Mouse (Mus musculus): ENCODE measurements at regions not wholly inside any gene's neighbourhood (a gene's known extent, or its start where the extent isn't known, plus 50 kb on each side); places are given as distances from the start of the nearest gene placed in this dataset.
A peak's percentile ranks its signal among the peaks of the same experiment; 100 is the strongest.

DNA sequence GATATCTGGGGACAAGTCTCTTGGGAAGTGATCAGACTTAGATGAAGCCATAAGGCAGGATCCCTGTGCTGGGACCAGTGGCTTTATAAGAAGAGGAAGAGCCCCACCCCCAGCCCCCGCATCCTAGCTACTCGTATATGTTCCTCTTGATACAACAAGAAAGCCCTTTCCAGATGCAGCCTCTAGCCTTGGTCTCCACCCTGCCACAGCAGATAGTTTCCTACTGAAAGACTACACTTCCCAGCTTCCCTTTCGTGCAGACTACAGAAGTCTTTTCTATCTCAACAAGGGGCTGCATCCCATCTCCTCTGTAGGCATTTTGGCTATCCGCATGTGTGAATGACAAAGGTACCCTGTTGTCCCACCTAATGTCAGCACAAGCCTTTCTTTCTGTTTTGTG lies 119.8 kb upstream of the Klf3 start:
- Histone ChIP-seq H3K4me1 (replicated peaks; ENCODE audit: control insufficient read depth, insufficient read depth, low read length) (peaks cover 42% of the 10 kb centered on the region), H3K36me3 (ENCODE audit: control insufficient read depth, insufficient read depth, low read length) (no peaks in the 10 kb centered on the region), H3K4me3 (ENCODE audit: control insufficient read depth, insufficient read depth, low read length) (no peak overlapping the region), H3K27me3 (ENCODE audit: control insufficient read depth, insufficient read depth, low read length) (no peaks in the 10 kb centered on the region), H3K27ac (ENCODE audit: control insufficient read depth, insufficient read depth, low read length) (no peak overlapping the region)
- TF ChIP-seq CTCF (IDR thresholded peaks at IDR 0.05; ENCODE audit: borderline replicate concordance, control insufficient read depth, extremely low read depth, insufficient read depth, low read length, poor library complexity) (no peak), POLR2A (IDR thresholded peaks at IDR 0.05; ENCODE audit: control insufficient read depth, extremely low read depth, insufficient read depth, low read length, poor library complexity) (no peak)
- WGBS, result 86% methylated on average over 4 of the region's 4 CpGs
- DNase-seq, result no peak

DNA sequence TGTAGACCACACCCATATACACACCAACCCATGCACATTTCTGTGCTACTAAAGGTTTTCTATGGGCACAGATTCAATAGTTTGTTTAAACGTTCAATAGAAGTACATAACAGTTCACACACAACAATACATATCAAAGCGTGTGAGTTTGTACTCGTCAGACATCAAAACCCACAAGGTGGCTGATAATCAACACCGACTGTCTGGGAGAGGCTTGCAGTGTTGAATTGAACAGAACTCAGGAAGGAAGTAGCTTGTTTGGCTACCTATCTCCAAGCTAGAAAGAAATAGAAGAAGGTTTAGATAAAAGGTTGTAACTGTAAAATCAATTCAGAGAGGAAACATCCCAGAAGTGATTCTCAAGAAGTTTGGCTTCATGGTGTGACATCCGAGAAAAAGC lies 118.9 kb upstream of the Klf3 start:
- 27% methylated on average over 5 of the region's 5 CpGs for WGBS
- Histone ChIP-seq H3K27ac (ENCODE audit: control insufficient read depth, insufficient read depth, low read length) (peak overlapping the region; percentile 48), H3K27me3 (ENCODE audit: control insufficient read depth, insufficient read depth, low read length) (no peaks in the 10 kb centered on the region), H3K4me1 (replicated peaks; ENCODE audit: control insufficient read depth, insufficient read depth, low read length) (peaks cover 37% of the 10 kb centered on the region), H3K4me3 (ENCODE audit: control insufficient read depth, insufficient read depth, low read length) (no peak overlapping the region), H3K36me3 (ENCODE audit: control insufficient read depth, insufficient read depth, low read length) (no peaks in the 10 kb centered on the region)
- no peak for DNase-seq
- TF ChIP-seq POLR2A (IDR thresholded peaks at IDR 0.05; ENCODE audit: control insufficient read depth, extremely low read depth, insufficient read depth, low read length, poor library complexity) (no peak), CTCF (IDR thresholded peaks at IDR 0.05; ENCODE audit: borderline replicate concordance, control insufficient read depth, extremely low read depth, insufficient read depth, low read length, poor library complexity) (no peak)

DNA sequence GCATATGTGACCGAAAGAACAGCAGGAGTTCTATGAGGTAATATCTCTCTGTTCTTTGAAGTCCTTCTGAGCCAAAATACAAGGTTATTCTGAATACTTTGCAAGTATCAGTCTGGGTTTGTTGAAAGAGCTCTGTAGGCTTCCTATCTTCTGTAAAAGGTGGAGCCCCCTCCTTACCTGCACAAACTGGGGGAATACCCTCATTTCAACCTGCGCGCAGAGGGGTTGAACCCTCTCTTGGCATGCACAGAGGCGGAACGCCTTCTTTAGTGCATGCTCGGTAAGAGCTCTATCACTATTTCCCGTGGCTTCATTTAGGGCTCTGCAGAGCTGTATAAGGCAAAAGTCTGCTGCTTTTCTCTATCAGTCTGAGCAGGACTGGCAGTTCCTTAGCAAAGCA lies 113.0 kb upstream of the Klf3 start:
- Histone ChIP-seq H3K4me3 (ENCODE audit: control insufficient read depth, insufficient read depth, low read length) (no peak overlapping the region), H3K4me1 (replicated peaks; ENCODE audit: control insufficient read depth, insufficient read depth, low read length) (0 out of 2 replicates have a peak, but pooled peaks cover 2% of the 10 kb centered on the region), H3K27me3 (ENCODE audit: control insufficient read depth, insufficient read depth, low read length) (no peaks in the 10 kb centered on the region), H3K36me3 (ENCODE audit: control insufficient read depth, insufficient read depth, low read length) (no peaks in the 10 kb centered on the region), H3K27ac (ENCODE audit: control insufficient read depth, insufficient read depth, low read length) (no peak overlapping the region)
- no peak for DNase-seq
- 93% methylated on average over 7 of the region's 7 CpGs for WGBS
- TF ChIP-seq CTCF (IDR thresholded peaks at IDR 0.05; ENCODE audit: borderline replicate concordance, control insufficient read depth, extremely low read depth, insufficient read depth, low read length, poor library complexity), result no peak
- TF ChIP-seq POLR2A (IDR thresholded peaks at IDR 0.05; ENCODE audit: control insufficient read depth, extremely low read depth, insufficient read depth, low read length, poor library complexity), result no peak

DNA sequence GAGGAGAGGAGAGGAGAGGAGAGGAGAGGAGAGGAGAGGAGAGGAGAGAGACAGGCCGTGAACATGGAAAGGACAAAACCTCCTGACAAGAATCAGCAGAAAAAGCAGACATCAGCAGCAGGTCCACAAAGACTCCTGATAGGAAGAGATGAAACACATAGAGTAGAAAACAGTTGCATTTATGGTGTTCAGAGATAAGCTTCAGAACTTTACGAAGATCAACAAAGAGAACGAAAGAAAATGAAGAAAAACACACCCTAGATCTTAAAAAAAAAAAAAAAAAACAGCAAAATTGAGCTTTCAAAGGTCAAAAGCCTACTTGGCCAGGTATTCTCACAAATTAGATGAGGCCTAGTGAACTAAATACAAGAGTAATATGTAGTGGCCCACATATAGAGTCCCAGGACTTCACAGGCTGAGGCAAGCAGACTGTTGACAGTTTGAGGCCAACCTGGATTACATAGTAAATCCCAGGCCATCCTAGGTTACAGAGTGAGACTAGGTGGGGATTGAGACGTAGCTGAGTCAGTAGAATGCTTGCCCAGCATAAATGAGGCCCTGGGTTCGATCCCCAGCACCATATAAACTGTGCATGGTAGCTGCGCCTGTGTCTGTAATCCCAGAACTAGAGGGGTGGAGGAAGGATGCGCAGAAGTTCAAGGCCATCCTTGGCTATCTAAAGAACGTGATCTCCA lies 111.6 kb upstream of the Klf3 start:
- no peaks in the 10 kb centered on the region for H3K36me3 ChIP-seq (ENCODE audit: control insufficient read depth, insufficient read depth, low read length)
- no peak for DNase-seq
- no peak overlapping the region for H3K4me3 ChIP-seq (ENCODE audit: control insufficient read depth, insufficient read depth, low read length)
- H3K27me3 ChIP-seq (ENCODE audit: control insufficient read depth, insufficient read depth, low read length), result no peaks in the 10 kb centered on the region
- 93% methylated on average over 8 of the region's 8 CpGs for WGBS
- no peaks in the 10 kb centered on the region for H3K4me1 ChIP-seq (replicated peaks; ENCODE audit: control insufficient read depth, insufficient read depth, low read length)
- no peak overlapping the region for H3K27ac ChIP-seq (ENCODE audit: control insufficient read depth, insufficient read depth, low read length)
- no peak for TF ChIP-seq POLR2A (IDR thresholded peaks at IDR 0.05; ENCODE audit: control insufficient read depth, extremely low read depth, insufficient read depth, low read length, poor library complexity)
- TF ChIP-seq CTCF (IDR thresholded peaks at IDR 0.05; ENCODE audit: borderline replicate concordance, control insufficient read depth, extremely low read depth, insufficient read depth, low read length, poor library complexity), result no peak

DNA sequence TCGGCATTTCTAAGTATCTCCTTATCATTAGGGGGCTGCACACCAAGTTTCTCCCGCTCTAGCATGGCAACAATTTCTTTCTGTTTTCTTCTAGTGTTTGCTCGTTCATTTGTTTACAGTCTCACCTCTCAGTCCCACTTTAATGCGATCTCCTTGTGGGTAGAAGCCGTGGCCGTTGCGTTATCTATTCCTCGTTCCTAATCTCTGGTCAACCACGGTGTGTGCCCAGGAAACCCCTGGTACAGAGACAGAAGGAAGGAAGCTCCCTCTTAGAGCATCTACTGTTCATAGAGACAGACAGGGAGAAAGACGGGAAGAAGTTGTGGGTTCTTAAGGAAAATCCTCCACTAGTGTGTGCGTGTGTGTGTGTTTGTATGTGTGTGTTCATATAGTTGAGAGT lies 110.9 kb upstream of the Klf3 start:
- H3K4me3 ChIP-seq (ENCODE audit: control insufficient read depth, insufficient read depth, low read length), result no peak overlapping the region
- DNase-seq, result no peak
- no peaks in the 10 kb centered on the region for H3K36me3 ChIP-seq (ENCODE audit: control insufficient read depth, insufficient read depth, low read length)
- 67% methylated on average over 11 of the region's 11 CpGs for whole genome bisulfite sequencing
- no peaks in the 10 kb centered on the region for H3K4me1 ChIP-seq (replicated peaks; ENCODE audit: control insufficient read depth, insufficient read depth, low read length)
- no peak overlapping the region for H3K27ac ChIP-seq (ENCODE audit: control insufficient read depth, insufficient read depth, low read length)
- no peaks in the 10 kb centered on the region for H3K27me3 ChIP-seq (ENCODE audit: control insufficient read depth, insufficient read depth, low read length)
- TF ChIP-seq POLR2A (IDR thresholded peaks at IDR 0.05; ENCODE audit: control insufficient read depth, extremely low read depth, insufficient read depth, low read length, poor library complexity) (no peak), CTCF (IDR thresholded peaks at IDR 0.05; ENCODE audit: borderline replicate concordance, control insufficient read depth, extremely low read depth, insufficient read depth, low read length, poor library complexity) (no peak)

DNA sequence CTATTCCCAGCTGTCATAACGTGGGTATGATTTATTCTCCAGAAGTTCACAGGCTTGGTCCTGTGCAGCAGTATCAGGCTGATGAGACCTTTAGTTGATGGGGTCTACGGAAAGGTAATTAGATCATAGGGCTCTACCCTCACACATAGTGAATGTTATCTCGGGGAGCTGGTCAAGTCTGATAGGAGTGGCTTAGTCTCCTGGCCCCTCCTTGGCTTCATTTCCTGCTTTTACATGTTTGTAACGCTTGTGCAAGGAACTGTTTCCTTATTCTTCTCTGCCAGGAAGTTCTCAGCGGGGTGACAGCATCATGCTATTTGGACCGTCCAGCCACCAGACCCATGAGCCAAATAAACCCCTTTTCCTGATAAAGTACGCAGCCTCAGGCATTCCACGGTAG lies 109.6 kb upstream of the Klf3 start:
- 88% methylated on average over 8 of the region's 8 CpGs for WGBS
- no peaks in the 10 kb centered on the region for H3K36me3 ChIP-seq (ENCODE audit: control insufficient read depth, insufficient read depth, low read length)
- no peak overlapping the region for H3K4me3 ChIP-seq (ENCODE audit: control insufficient read depth, insufficient read depth, low read length)
- H3K27ac ChIP-seq (ENCODE audit: control insufficient read depth, insufficient read depth, low read length), result no peak overlapping the region
- peaks cover 3% of the 10 kb centered on the region for H3K4me1 ChIP-seq (replicated peaks; ENCODE audit: control insufficient read depth, insufficient read depth, low read length)
- H3K27me3 ChIP-seq (ENCODE audit: control insufficient read depth, insufficient read depth, low read length), result no peaks in the 10 kb centered on the region
- TF ChIP-seq POLR2A (IDR thresholded peaks at IDR 0.05; ENCODE audit: control insufficient read depth, extremely low read depth, insufficient read depth, low read length, poor library complexity) (no peak), CTCF (IDR thresholded peaks at IDR 0.05; ENCODE audit: borderline replicate concordance, control insufficient read depth, extremely low read depth, insufficient read depth, low read length, poor library complexity) (no peak)
- no peak for DNase-seq

DNA sequence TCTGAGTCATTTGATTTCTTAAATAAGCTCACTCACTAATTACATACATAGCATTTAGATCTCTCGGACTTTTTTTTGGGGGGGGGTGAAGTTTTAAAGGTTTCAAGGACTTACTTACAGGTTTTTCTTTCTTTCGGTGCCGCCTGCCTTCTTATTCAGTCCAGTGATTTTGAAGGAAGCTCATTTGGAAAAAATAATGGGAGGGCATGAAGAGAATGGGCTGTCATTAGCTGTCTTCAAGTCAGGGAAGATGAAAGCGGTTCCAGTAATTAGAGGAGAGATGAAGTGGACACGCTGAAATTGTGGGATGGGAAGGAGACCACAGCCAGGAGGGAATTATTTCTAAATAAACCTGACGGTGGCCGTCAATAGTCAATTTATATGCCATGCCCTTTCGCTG lies 108.6 kb upstream of the Klf3 start:
- Histone ChIP-seq H3K27me3 (ENCODE audit: control insufficient read depth, insufficient read depth, low read length) (no peaks in the 10 kb centered on the region), H3K36me3 (ENCODE audit: control insufficient read depth, insufficient read depth, low read length) (no peaks in the 10 kb centered on the region), H3K4me1 (replicated peaks; ENCODE audit: control insufficient read depth, insufficient read depth, low read length) (peaks cover 5% of the 10 kb centered on the region), H3K4me3 (ENCODE audit: control insufficient read depth, insufficient read depth, low read length) (no peak overlapping the region), H3K27ac (ENCODE audit: control insufficient read depth, insufficient read depth, low read length) (no peak overlapping the region)
- WGBS, result 97% methylated on average over 8 of the region's 8 CpGs
- no peak for DNase-seq
- TF ChIP-seq CTCF (IDR thresholded peaks at IDR 0.05; ENCODE audit: borderline replicate concordance, control insufficient read depth, extremely low read depth, insufficient read depth, low read length, poor library complexity) (no peak), POLR2A (IDR thresholded peaks at IDR 0.05; ENCODE audit: control insufficient read depth, extremely low read depth, insufficient read depth, low read length, poor library complexity) (no peak)

Measured in thymus, adult 2 months (tissue).